ENCODE assay signal across 28 mouse cellular contexts in genomic region chr12:38608104-38608503, GRCm38 (mm10).
"Had no signal": no experiment of that assay in that cellular context is flagged by ENCODE, and none has a peak within 500 bp of the region (broad histone marks: within the 10 kb centered on the region; RNA-seq: fewer than 3 reads in every experiment).

No protein-coding gene starts in this region.

- ATAC-seq: hindbrain, postnatal 0 days; intestine, embryonic 16.5 days; liver, postnatal 0 days had no signal

- H3K36me3 ChIP-seq: heart, embryonic 13.5 days; heart, embryonic 15.5 days; hindbrain, embryonic 13.5 days; hindbrain, embryonic 15.5 days; kidney, embryonic 15.5 days; limb, embryonic 10.5 days; limb, embryonic 12.5 days; liver, embryonic 13.5 days; liver, embryonic 15.5 days had no signal

- H3K4me3 ChIP-seq: heart, adult 2 months; heart, embryonic 13.5 days; heart, embryonic 15.5 days; hindbrain, embryonic 13.5 days; hindbrain, embryonic 15.5 days; kidney, embryonic 15.5 days; limb, embryonic 10.5 days; limb, embryonic 12.5 days; liver, embryonic 13.5 days; liver, embryonic 15.5 days had no signal

- H3K9me3 ChIP-seq: heart, embryonic 13.5 days; heart, embryonic 15.5 days; hindbrain, embryonic 13.5 days; hindbrain, embryonic 15.5 days; kidney, embryonic 15.5 days; limb, embryonic 10.5 days; limb, embryonic 12.5 days; liver, embryonic 13.5 days; liver, embryonic 15.5 days had no signal

- H3K27me3 ChIP-seq: heart, embryonic 13.5 days; heart, embryonic 15.5 days; hindbrain, embryonic 13.5 days; hindbrain, embryonic 15.5 days; kidney, embryonic 15.5 days; limb, embryonic 12.5 days; liver, embryonic 13.5 days; liver, embryonic 15.5 days had no signal

- H3K27ac ChIP-seq: heart, adult 2 months; heart, embryonic 13.5 days; heart, embryonic 15.5 days; hindbrain, embryonic 13.5 days; hindbrain, embryonic 15.5 days; hindbrain, postnatal 0 days; kidney, embryonic 15.5 days; kidney, postnatal 0 days; limb, embryonic 10.5 days; limb, embryonic 12.5 days; liver, embryonic 13.5 days; liver, embryonic 15.5 days had no signal

- H3K4me1 ChIP-seq: heart, embryonic 13.5 days; heart, embryonic 15.5 days; hindbrain, embryonic 13.5 days; hindbrain, embryonic 15.5 days; kidney, embryonic 15.5 days; limb, embryonic 10.5 days; limb, embryonic 12.5 days; liver, embryonic 13.5 days; liver, embryonic 15.5 days had no signal

- H3K9ac ChIP-seq: heart, embryonic 13.5 days; heart, embryonic 15.5 days; hindbrain, embryonic 13.5 days; hindbrain, embryonic 15.5 days; kidney, embryonic 15.5 days; limb, embryonic 12.5 days; liver, embryonic 13.5 days; liver, embryonic 15.5 days; liver, postnatal 0 days had no signal

- DNase-seq: gastrocnemius, postnatal 14 days; gastrocnemius, postnatal 36 days; heart, adult 11 months; heart, adult 2 months; heart, postnatal 14 days; heart, postnatal 36 days; kidney, adult 11 months; kidney, adult 2 months; kidney, adult 9 months; kidney, postnatal 14 days; kidney, postnatal 36 days; layer of hippocampus, adult 9-11 months; liver; liver, embryonic 13.5 days; liver, postnatal 0 days had no signal

- H3K4me2 ChIP-seq: heart, embryonic 11.5 days; heart, embryonic 13.5 days; heart, embryonic 15.5 days; hindbrain, embryonic 13.5 days; hindbrain, embryonic 15.5 days; kidney, embryonic 15.5 days; limb, embryonic 12.5 days; liver, embryonic 11.5 days; liver, embryonic 13.5 days; liver, embryonic 15.5 days had no signal
